Mouse (Mus musculus): ENCODE data around the gene Gm21988. TPM values are rescaled to one million over a fixed set of nuclear protein-coding genes. Genes with fewer than 3 reads are reported as not detected.
A peak's percentile ranks its signal among the peaks of the same experiment; 100 is the strongest.

Gene Gm21988
- polyA plus RNA-seq, 1 experiment from 2014 or later: 15.3 TPM

DNA sequence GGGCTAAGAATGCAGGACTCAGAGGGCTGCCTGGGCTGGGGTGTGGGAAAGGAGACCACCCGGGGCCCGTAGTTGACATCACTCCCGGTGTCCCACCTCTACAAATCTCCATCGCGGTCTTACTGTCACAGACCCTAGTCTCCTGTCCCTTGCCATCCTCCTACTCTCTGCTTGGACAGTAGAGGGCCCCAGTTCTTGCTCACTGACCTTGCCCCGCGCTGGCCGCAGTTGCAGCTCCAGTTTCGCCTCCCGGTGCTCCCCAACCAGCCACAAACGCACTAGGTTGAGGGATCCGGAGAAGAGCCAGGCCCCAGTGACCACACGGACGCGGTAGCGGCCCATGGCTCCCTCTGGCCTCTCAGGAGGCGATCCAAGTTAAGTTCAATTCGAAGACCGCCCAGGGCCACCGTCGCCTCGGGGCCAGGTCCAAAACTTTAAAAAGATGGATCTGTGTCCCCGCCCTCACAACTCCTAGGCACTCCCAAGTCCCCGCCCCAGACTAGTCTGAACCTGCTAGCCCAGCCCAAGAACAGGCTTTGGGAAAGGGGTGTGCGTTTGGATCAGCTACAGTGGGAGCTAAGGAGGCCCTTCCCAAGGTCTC, 15.4 kb upstream of the Gm21988 start, which contains the start of gene Alox12:
TSS of gene Alox12 (minus strand) at position 423 of the 601 bp plus-strand sequence.
- DNase-seq (ENCODE audit: low spot score): peak; percentile 69
- peak within 1 kb of the TSS; percentile 54 for H3K4me2 ChIP-seq (replicated peaks; ENCODE audit: low read depth, low read length)
- H3K27me3 ChIP-seq (replicated peaks; ENCODE audit: insufficient read depth, low read length): peaks cover 8% of the 10 kb centered on the region; the same call in 1 of the 2 replicates
- no peaks in the 10 kb centered on the region; the same call in 1 of the 2 replicates for H3K4me1 ChIP-seq (ENCODE audit: insufficient read depth, low read depth, low read length)
- no peaks in the 10 kb centered on the region for H3K9me3 ChIP-seq (ENCODE audit: low read length)
- peak within 1 kb of the TSS; percentile 31 for H3K4me3 ChIP-seq (ENCODE audit: low read depth, low read length)
- peak; percentile 76 for ATAC-seq
- 2% methylated on average over 25 of the region's 25 CpGs for WGBS
- H3K9ac ChIP-seq (replicated peaks; ENCODE audit: low read depth): no peak within 1 kb of the TSS
- no peaks in the 10 kb centered on the region for H3K36me3 ChIP-seq (ENCODE audit: insufficient read depth, low read length)
- no peak within 1 kb of the TSS for H3K27ac ChIP-seq (ENCODE audit: low read length)
- TF ChIP-seq CTCF (IDR thresholded peaks at IDR 0.05) (peak; percentile 69), EP300 (IDR thresholded peaks at IDR 0.05) (no peak)

DNA sequence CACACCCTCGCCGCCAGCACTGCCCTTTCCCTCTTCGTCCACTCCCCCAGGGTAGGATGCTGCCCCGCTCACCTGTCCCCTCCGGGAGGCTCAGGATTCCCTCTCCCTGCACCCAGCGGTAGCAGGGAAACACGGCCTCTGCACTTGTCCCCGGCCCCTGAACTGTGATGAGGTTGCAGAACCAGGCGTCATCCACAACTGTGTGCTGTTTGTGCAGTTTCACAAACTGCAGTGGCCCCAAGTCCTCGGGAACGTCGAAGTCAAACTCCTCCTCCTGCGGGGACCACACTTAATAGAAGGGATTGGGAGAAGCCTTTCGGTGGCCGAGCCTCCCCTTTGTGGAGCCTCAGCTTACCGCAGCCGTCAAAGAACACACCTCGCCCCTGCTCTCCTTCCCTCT, 14.7 kb upstream of the Gm21988 start:
- Histone ChIP-seq H3K9me3 (ENCODE audit: low read length) (no peaks in the 10 kb centered on the region), H3K27me3 (replicated peaks; ENCODE audit: insufficient read depth, low read length) (peaks cover 8% of the 10 kb centered on the region; the same call in 1 of the 2 replicates), H3K27ac (ENCODE audit: low read length) (no peak overlapping the region), H3K36me3 (ENCODE audit: insufficient read depth, low read length) (no peaks in the 10 kb centered on the region), H3K4me2 (replicated peaks; ENCODE audit: low read depth, low read length) (peak overlapping the region; percentile 54), H3K4me1 (ENCODE audit: insufficient read depth, low read depth, low read length) (no peaks in the 10 kb centered on the region; the same call in 1 of the 2 replicates), H3K9ac (replicated peaks; ENCODE audit: low read depth) (no peak overlapping the region), H3K4me3 (ENCODE audit: low read depth, low read length) (peak overlapping the region; percentile 31)
- no peak for DNase-seq (ENCODE audit: low spot score)
- 4% methylated on average over 18 of the region's 18 CpGs for WGBS
- TF ChIP-seq EP300 (IDR thresholded peaks at IDR 0.05) (no peak), CTCF (IDR thresholded peaks at IDR 0.05) (no peak)
- no peak; the same call in 1 of the 2 replicates for ATAC-seq

DNA sequence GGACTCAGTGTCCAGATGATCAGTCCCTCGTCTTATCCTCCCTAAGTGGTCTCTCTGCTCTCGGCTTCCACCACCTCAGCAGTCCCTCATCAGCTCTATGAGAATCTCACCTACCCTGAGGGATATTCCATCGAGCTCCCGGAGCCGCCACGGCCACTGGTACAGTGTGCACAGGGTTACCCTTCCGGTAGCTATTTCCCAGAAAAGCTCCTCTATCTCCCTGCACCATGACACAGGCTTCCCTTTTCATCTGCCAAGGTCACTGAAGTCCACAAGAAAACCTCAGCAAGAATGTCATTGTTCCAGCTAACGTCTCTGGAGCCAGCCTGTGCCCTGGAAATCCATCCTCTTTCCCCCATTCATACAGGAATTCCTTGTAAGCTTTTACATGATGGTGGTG, 12.2 kb upstream of the Gm21988 start:
- no peak overlapping the region for H3K4me3 ChIP-seq (ENCODE audit: low read depth, low read length)
- H3K4me2 ChIP-seq (replicated peaks; ENCODE audit: low read depth, low read length): no peak overlapping the region
- DNase-seq (ENCODE audit: low spot score) (no peak), ATAC-seq (no peak)
- no peaks in the 10 kb centered on the region; the same call in 1 of the 2 replicates for H3K4me1 ChIP-seq (ENCODE audit: insufficient read depth, low read depth, low read length)
- no peak overlapping the region for H3K27ac ChIP-seq (ENCODE audit: low read length)
- TF ChIP-seq EP300 (IDR thresholded peaks at IDR 0.05) (no peak), CTCF (IDR thresholded peaks at IDR 0.05) (no peak)
- no peaks in the 10 kb centered on the region for H3K36me3 ChIP-seq (ENCODE audit: insufficient read depth, low read length)
- H3K9ac ChIP-seq (replicated peaks; ENCODE audit: low read depth): no peak overlapping the region
- no peaks in the 10 kb centered on the region for H3K9me3 ChIP-seq (ENCODE audit: low read length)
- 71% methylated on average over 8 of the region's 8 CpGs for WGBS
- peaks cover 8% of the 10 kb centered on the region; the same call in 1 of the 2 replicates for H3K27me3 ChIP-seq (replicated peaks; ENCODE audit: insufficient read depth, low read length)

DNA sequence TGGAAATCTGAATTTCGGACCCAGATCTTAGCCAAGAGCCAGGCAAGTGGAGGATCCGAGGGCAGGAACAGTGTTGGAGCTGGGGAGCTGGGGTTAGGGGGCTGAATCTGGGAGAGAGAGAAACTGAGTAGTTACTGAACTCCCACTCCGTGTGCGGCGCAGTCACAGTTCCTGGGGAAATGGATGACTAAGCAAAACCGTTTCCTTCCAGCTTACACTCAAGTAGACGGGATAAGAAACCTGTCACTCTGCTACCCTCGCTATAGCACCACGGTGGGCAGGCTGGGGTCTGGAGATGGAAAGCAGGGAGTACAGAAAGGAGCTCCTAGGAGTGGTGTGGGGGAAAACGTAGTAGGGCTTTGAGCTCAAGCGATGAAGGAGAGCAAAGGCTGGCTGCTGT, 10.5 kb upstream of the Gm21988 start:
- Histone ChIP-seq H3K4me3 (ENCODE audit: low read depth, low read length) (no peak overlapping the region), H3K9ac (replicated peaks; ENCODE audit: low read depth) (no peak overlapping the region), H3K36me3 (ENCODE audit: insufficient read depth, low read length) (no peaks in the 10 kb centered on the region), H3K9me3 (ENCODE audit: low read length) (no peaks in the 10 kb centered on the region), H3K4me2 (replicated peaks; ENCODE audit: low read depth, low read length) (no peak overlapping the region), H3K4me1 (ENCODE audit: insufficient read depth, low read depth, low read length) (no peaks in the 10 kb centered on the region; the same call in 1 of the 2 replicates), H3K27me3 (replicated peaks; ENCODE audit: insufficient read depth, low read length) (peaks cover 8% of the 10 kb centered on the region; the same call in 1 of the 2 replicates), H3K27ac (ENCODE audit: low read length) (no peak overlapping the region)
- DNase-seq (ENCODE audit: low spot score): no peak
- ATAC-seq: no peak
- no peak for TF ChIP-seq EP300 (IDR thresholded peaks at IDR 0.05)
- no peak for TF ChIP-seq CTCF (IDR thresholded peaks at IDR 0.05)
- WGBS: 53% methylated on average over 11 of the region's 11 CpGs

DNA sequence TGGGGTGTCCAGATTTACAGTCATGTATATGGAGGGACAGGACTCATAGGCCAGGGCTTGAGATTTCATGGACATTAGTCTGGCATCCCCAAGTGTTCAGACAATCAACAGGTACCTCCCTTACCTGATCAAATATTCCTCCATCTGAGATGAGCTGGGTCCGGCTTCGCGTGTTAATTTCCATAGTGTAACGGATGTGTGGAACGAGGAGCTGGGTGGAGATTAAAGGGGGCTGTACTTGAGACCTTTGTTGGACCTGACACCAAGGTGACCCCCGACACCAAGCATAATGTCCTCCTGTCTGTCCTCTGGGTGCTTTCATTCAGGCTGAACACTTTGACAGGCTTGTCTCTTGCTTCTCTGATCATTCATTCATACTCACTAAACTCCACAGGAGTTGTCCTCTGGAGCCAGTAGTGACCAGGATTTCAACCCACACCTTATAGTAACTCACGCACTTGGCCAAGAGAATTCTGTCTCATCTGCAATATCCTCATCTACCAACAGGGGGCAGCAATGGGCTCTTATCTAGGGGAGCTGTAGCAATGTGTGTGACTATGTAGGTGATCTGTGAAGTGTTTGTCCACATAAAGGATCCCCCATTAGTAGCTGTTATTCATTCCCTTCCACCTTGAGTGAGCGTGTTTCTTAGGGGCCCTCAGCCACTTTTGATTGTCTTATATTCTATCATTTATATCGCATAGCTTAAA, 7.7 kb upstream of the Gm21988 start:
- Histone ChIP-seq H3K36me3 (ENCODE audit: insufficient read depth, low read length) (no peaks in the 10 kb centered on the region), H3K9me3 (ENCODE audit: low read length) (no peaks in the 10 kb centered on the region), H3K4me3 (ENCODE audit: low read depth, low read length) (no peak overlapping the region), H3K27me3 (replicated peaks; ENCODE audit: insufficient read depth, low read length) (no peaks in the 10 kb centered on the region), H3K9ac (replicated peaks; ENCODE audit: low read depth) (no peak overlapping the region), H3K4me2 (replicated peaks; ENCODE audit: low read depth, low read length) (no peak overlapping the region), H3K27ac (ENCODE audit: low read length) (no peak overlapping the region), H3K4me1 (ENCODE audit: insufficient read depth, low read depth, low read length) (no peaks in the 10 kb centered on the region)
- ATAC-seq (peak; percentile 49), DNase-seq (ENCODE audit: low spot score) (peak; percentile 70)
- TF ChIP-seq CTCF (IDR thresholded peaks at IDR 0.05) (peak; percentile 89), EP300 (IDR thresholded peaks at IDR 0.05) (no peak)
- WGBS: 49% methylated on average over 9 of the region's 9 CpGs

DNA sequence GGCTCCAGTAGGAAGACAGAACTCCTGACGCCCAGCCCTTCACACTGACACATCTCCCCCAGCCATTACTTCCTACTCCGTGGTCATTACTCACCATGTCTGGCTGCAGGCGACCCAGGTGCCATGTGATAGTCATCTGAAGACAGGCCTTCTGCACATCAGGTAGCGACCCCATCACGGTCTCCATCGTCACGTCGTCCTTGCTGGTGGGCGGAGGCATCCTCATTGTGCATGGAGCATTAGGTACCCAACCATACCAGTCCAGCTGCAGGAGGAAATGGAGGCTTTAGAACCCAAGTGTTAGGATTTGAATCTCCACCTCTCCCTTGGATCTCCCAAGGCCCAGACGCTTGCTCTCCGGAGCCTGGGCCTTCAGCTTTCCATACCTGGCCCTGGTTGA, 3.0 kb upstream of the Gm21988 start:
- Histone ChIP-seq H3K36me3 (ENCODE audit: insufficient read depth, low read length) (no peaks in the 10 kb centered on the region), H3K9me3 (ENCODE audit: low read length) (no peaks in the 10 kb centered on the region), H3K4me2 (replicated peaks; ENCODE audit: low read depth, low read length) (no peak overlapping the region), H3K9ac (replicated peaks; ENCODE audit: low read depth) (no peak overlapping the region), H3K4me3 (ENCODE audit: low read depth, low read length) (no peak overlapping the region), H3K27me3 (replicated peaks; ENCODE audit: insufficient read depth, low read length) (no peaks in the 10 kb centered on the region), H3K27ac (ENCODE audit: low read length) (no peak overlapping the region), H3K4me1 (ENCODE audit: insufficient read depth, low read depth, low read length) (peaks cover 11% of the 10 kb centered on the region)
- ATAC-seq (no peak), DNase-seq (ENCODE audit: low spot score) (no peak)
- 70% methylated on average over 11 of the region's 11 CpGs for WGBS
- TF ChIP-seq EP300 (IDR thresholded peaks at IDR 0.05) (no peak), CTCF (IDR thresholded peaks at IDR 0.05) (no peak)
